Mouse (Mus musculus) spleen, adult 2 months (tissue): ENCODE results near the gene Ess2.

Experiments used
- CTCF ChIP-seq: fragments of 200-500 bp; IDR thresholded peaks from 2 replicates; pipeline ENCODE4 v1.5.1; 2011; ENCODE audit warnings: mild to moderate bottlenecking, inconsistent platforms; ENCODE audit not compliant: insufficient read depth, insufficient read length, insufficient replicate concordance; ENCODE audit errors: extremely low read depth
- POLR2A ChIP-seq: fragments of 200-500 bp; IDR thresholded peaks from 2 replicates; pipeline ENCODE4 v1.6.1; 2011; ENCODE audit warnings: low read depth, low read length, inconsistent platforms

- TF ChIP-seq CTCF (no peak), POLR2A (no peak)
Measured at GRCm38 (mm10) chr16:17892606-17893005, 18.5 kb downstream of the Ess2 start.
